Mouse (Mus musculus) heart, adult 11 months (tissue): ENCODE measurements around the gene Olfr851.

Source experiments
- DNase-seq: peaks from one replicate; pipeline ENCODE4 v3.0.0; 2022

The Olfr851 gene

GRCm38 (mm10) chr9:19492995-19493394, at the start of gene Olfr851:
Olfr851 (plus strand) TSS chr9:19493295.
- no peak for DNase-seq

DNA sequence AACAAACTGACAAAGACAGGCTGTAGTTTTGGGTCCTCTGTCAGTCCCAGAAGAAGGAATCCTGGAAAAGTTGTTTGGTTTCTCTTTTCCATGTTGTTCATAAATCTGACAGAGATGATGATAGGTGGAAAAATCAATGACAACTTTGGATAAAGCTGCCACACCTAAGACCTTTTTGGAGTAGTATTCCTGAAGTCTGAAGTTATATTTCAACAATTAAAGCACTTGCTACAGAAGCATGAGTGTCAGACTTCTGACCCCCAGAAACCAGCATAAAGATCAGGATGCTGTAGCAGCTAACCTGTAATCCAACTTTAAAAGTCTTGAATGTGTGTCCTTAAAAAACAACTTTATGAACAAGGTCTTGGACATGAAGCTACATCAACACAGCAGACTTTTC, 14.9 kb upstream of the Olfr851 start, which contains the start of gene Olfr850:
TSS of gene Olfr850 (minus strand) at position 101 of the 400 bp plus-strand sequence.
- DNase-seq, result no peak

DNA sequence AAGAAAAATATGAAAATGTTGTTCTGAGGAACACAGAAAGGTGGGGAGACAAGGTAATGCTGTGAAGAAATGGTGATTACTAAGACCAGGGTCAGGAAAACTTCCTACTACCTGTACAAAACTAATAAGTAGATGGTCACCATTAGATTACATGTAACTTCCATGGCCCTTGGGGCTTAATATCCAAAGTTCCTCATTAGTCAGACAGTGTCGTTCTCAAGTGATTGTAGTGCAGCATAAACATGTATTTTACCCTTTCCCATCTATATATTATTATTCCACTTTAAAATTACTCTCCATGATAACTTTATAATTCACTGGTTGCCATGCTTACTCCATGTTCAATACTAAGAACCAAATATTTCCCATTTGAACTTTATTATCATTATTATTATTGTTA, 47.9 kb downstream of the Olfr851 start, which contains the start of gene Olfr853:
TSS of gene Olfr853 (minus strand) at position 101 of the 400 bp plus-strand sequence.
- no peak for DNase-seq
